Mouse (Mus musculus): ENCODE measurements around the gene Sun1. TPM values are rescaled to one million over a fixed set of nuclear protein-coding genes. Genes with fewer than 3 reads are reported as not detected.

Gene Sun1
- polyA plus RNA-seq, 1 experiment from 2014 or later: 35.0 TPM

DNA sequence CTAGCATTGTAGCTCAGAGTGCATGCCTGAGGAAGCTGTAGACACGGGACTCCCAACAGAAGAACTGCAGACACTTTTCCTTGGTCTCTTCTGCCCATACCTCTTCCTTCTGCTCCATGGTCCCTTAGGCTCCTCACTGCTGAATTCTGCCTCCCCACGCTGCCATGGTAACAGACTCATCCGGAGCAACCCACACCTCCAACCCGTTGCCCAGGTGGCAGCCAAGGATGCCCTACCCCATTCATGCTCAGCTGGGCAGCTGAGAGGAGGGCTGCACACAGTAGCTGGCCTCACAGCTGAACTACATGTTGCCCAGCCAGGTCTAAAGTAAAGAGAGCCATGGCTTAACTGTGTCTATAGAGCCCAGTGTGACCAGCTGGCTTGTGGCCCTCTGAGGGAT, 88.2 kb downstream of the Sun1 start:
- DNase-seq (ENCODE audit: low spot score): no peak

DNA sequence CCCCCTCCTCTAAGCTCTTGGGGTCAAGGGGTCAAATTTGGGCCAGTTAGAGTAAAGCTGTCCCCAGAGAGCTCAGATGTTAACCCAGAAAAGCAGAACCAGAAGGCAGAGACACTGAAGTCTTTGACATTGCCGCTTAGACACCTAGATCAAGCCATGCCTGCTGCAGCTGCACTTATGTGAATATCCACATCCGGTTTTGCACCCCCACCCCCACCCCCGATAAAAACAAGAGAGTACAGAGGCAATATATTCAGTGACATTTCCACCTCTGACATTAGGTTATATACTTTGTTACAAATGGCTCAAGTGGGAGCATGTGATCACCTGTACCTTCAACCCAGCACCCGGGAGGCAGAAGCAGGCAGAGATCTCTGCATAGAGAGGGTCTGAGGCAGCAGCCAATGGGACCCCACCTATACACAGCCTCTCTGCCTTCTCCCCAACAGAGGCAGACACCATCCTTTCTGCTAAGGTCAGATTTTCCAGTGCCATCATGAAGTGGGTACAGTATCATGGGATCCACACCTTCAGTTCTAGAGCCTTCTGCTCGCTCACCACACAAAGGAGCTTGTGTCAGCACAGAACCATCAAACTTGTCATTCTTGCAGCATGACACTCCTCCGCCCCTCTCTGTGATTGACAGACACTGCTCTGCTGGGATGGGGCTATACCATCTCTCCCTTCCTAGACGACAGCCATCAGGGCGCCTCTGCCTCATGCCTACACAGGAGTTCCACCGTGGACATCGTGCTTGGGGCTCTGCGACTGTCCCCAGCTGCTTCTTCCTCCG, 90.2 kb downstream of the Sun1 start:
- H3K4me3 ChIP-seq (replicated peaks; ENCODE audit: low read depth, low read length): no peak overlapping the region
- WGBS: 82% methylated on average over 12 of the region's 12 CpGs
- H3K4me2 ChIP-seq (ENCODE audit: low read length): no peak overlapping the region
- no peak overlapping the region for H3K9ac ChIP-seq (ENCODE audit: low read depth, low read length)
- H3K36me3 ChIP-seq (ENCODE audit: insufficient read depth, low read length): no peaks in the 10 kb centered on the region
- H3K27me3 ChIP-seq (ENCODE audit: insufficient read depth, low read length): no peaks in the 10 kb centered on the region
- no peaks in the 10 kb centered on the region for H3K4me1 ChIP-seq (replicated peaks; ENCODE audit: insufficient read depth, low read length)
- no peak overlapping the region for H3K27ac ChIP-seq
- no peak for DNase-seq (ENCODE audit: low spot score)
- H3K9me3 ChIP-seq (replicated peaks; ENCODE audit: low read length): no peaks in the 10 kb centered on the region
- no peak for ATAC-seq (replicated peaks; ENCODE audit: low FRiP score, low read depth)
- TF ChIP-seq CTCF (IDR thresholded peaks at IDR 0.05; ENCODE audit: low read depth): no peak

More for the DNA sequence above, 88.2 kb downstream of the Sun1 start:
- WGBS: 79% methylated on average over 4 of the region's 4 CpGs
- Histone ChIP-seq H3K27ac (no peak overlapping the region), H3K27me3 (ENCODE audit: insufficient read depth, low read length) (no peaks in the 10 kb centered on the region), H3K9ac (ENCODE audit: low read depth, low read length) (no peak overlapping the region), H3K4me2 (ENCODE audit: low read length) (no peak overlapping the region), H3K4me3 (replicated peaks; ENCODE audit: low read depth, low read length) (no peak overlapping the region), H3K4me1 (replicated peaks; ENCODE audit: insufficient read depth, low read length) (no peaks in the 10 kb centered on the region), H3K36me3 (ENCODE audit: insufficient read depth, low read length) (no peaks in the 10 kb centered on the region), H3K9me3 (replicated peaks; ENCODE audit: low read length) (no peaks in the 10 kb centered on the region)
- no peak for ATAC-seq (replicated peaks; ENCODE audit: low FRiP score, low read depth)
- TF ChIP-seq CTCF (IDR thresholded peaks at IDR 0.05; ENCODE audit: low read depth): no peak

GRCm38 (mm10) chr5:139291811-139292560, 91.5 kb downstream of the Sun1 start:
- no peak for DNase-seq (ENCODE audit: low spot score)
- no peak for TF ChIP-seq CTCF (IDR thresholded peaks at IDR 0.05; ENCODE audit: low read depth)
- no peak for ATAC-seq (replicated peaks; ENCODE audit: low FRiP score, low read depth)
- Histone ChIP-seq H3K27me3 (ENCODE audit: insufficient read depth, low read length) (no peaks in the 10 kb centered on the region), H3K4me2 (ENCODE audit: low read length) (no peak overlapping the region), H3K4me3 (replicated peaks; ENCODE audit: low read depth, low read length) (no peak overlapping the region), H3K4me1 (replicated peaks; ENCODE audit: insufficient read depth, low read length) (no peaks in the 10 kb centered on the region), H3K27ac (no peak overlapping the region), H3K36me3 (ENCODE audit: insufficient read depth, low read length) (no peaks in the 10 kb centered on the region), H3K9ac (ENCODE audit: low read depth, low read length) (no peak overlapping the region), H3K9me3 (replicated peaks; ENCODE audit: low read length) (no peaks in the 10 kb centered on the region)
- WGBS: 68% methylated on average over 6 of the region's 6 CpGs

DNA sequence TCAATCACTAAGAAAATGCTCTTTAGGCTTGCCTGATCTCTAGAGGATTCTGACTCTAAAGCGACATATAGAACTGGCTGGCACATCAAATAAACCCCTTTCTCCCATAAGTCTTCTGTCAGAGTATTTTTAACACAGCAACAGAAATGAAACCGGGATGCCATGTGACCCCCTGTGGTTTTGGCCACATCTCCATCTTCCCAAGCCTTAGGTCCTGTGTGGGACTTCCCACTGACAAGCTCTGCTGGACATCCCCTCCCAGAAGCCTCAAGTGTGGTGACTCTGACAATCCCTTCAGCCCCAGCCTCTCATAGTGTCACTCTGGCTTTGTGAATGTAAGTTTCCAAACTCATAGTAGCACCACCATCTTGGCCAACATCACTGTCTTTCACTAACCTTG, 93.7 kb downstream of the Sun1 start:
- Histone ChIP-seq H3K27ac (no peak overlapping the region), H3K4me2 (ENCODE audit: low read length) (no peak overlapping the region), H3K4me3 (replicated peaks; ENCODE audit: low read depth, low read length) (no peak overlapping the region), H3K36me3 (ENCODE audit: insufficient read depth, low read length) (no peaks in the 10 kb centered on the region), H3K9ac (ENCODE audit: low read depth, low read length) (no peak overlapping the region), H3K27me3 (ENCODE audit: insufficient read depth, low read length) (no peaks in the 10 kb centered on the region), H3K9me3 (replicated peaks; ENCODE audit: low read length) (no peaks in the 10 kb centered on the region), H3K4me1 (replicated peaks; ENCODE audit: insufficient read depth, low read length) (no peaks in the 10 kb centered on the region)
- TF ChIP-seq CTCF (IDR thresholded peaks at IDR 0.05; ENCODE audit: low read depth): no peak
- WGBS: 83% methylated on average over 2 of the region's 2 CpGs
- ATAC-seq (replicated peaks; ENCODE audit: low FRiP score, low read depth) (no peak), DNase-seq (ENCODE audit: low spot score) (no peak)

DNA sequence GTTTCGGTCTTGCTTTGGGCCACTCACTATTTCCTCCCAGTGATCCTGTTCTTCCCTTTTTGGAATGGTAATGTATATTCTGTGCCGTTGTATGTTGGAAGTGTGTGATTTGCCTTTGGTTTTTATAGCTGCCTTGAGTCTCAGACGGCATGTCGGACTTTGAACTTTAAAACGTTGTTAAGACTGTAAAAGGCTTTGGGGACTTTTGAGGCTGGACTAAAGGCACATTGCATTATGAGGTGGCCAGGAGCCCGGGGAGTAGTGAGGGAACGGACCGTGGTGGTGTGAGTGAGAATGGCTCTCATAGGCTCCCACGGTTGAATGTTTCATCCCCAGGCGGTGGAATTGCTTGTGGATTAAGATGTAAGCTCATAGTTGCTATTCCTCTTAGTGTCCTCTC, 96.7 kb downstream of the Sun1 start:
- ATAC-seq (replicated peaks; ENCODE audit: low FRiP score, low read depth): no peak

GRCm38 (mm10) chr5:139297745-139298144, 97.3 kb downstream of the Sun1 start:
- DNase-seq (ENCODE audit: low spot score) (no peak), ATAC-seq (replicated peaks; ENCODE audit: low FRiP score, low read depth) (no peak)
- no peak overlapping the region for H3K4me2 ChIP-seq (ENCODE audit: low read length)
- no peak for TF ChIP-seq CTCF (IDR thresholded peaks at IDR 0.05; ENCODE audit: low read depth)
- no peaks in the 10 kb centered on the region for H3K9me3 ChIP-seq (replicated peaks; ENCODE audit: low read length)
- no peaks in the 10 kb centered on the region for H3K4me1 ChIP-seq (replicated peaks; ENCODE audit: insufficient read depth, low read length)
- H3K27ac ChIP-seq: no peak overlapping the region
- no peaks in the 10 kb centered on the region for H3K27me3 ChIP-seq (ENCODE audit: insufficient read depth, low read length)
- H3K4me3 ChIP-seq (replicated peaks; ENCODE audit: low read depth, low read length): no peak overlapping the region
- no peak overlapping the region for H3K9ac ChIP-seq (ENCODE audit: low read depth, low read length)
- WGBS: 73% methylated on average over 5 of the region's 5 CpGs
- H3K36me3 ChIP-seq (ENCODE audit: insufficient read depth, low read length): no peaks in the 10 kb centered on the region

More for the DNA sequence above, 96.7 kb downstream of the Sun1 start:
- Histone ChIP-seq H3K27ac (no peak overlapping the region), H3K4me2 (ENCODE audit: low read length) (no peak overlapping the region), H3K4me1 (replicated peaks; ENCODE audit: insufficient read depth, low read length) (no peaks in the 10 kb centered on the region), H3K4me3 (replicated peaks; ENCODE audit: low read depth, low read length) (no peak overlapping the region), H3K36me3 (ENCODE audit: insufficient read depth, low read length) (no peaks in the 10 kb centered on the region), H3K27me3 (ENCODE audit: insufficient read depth, low read length) (no peaks in the 10 kb centered on the region), H3K9ac (ENCODE audit: low read depth, low read length) (no peak overlapping the region), H3K9me3 (replicated peaks; ENCODE audit: low read length) (no peaks in the 10 kb centered on the region)
- TF ChIP-seq CTCF (IDR thresholded peaks at IDR 0.05; ENCODE audit: low read depth): no peak
- 79% methylated on average over 10 of the region's 10 CpGs for WGBS
- DNase-seq (ENCODE audit: low spot score): no peak

Other genes starting within 250 kb of the Sun1 start
- gene Pdgfa, start 203.3 kb upstream of the Sun1 start, polyA plus RNA-seq (2015; fragmentation: Nextera tagmentation; extraction: Ambion mirVana): 75.2 and 77.7 TPM in 2 replicates
- 19.3 and 21.8 TPM in 2 replicates for gene Prkar1b, start 50.6 kb upstream of the Sun1 start, polyA plus RNA-seq (2015; fragmentation: Nextera tagmentation; extraction: Ambion mirVana)
- 4.7 and 5.3 TPM in 2 replicates for gene Dnaaf5, start 50.4 kb upstream of the Sun1 start, polyA plus RNA-seq (2015; fragmentation: Nextera tagmentation; extraction: Ambion mirVana)
- 149 and 152 TPM in 2 replicates for gene Get4, start 51.7 kb downstream of the Sun1 start, polyA plus RNA-seq (2015; fragmentation: Nextera tagmentation; extraction: Ambion mirVana)
- gene Adap1, start 125.0 kb downstream of the Sun1 start, polyA plus RNA-seq (2015; fragmentation: Nextera tagmentation; extraction: Ambion mirVana): 6.5 and 6.9 TPM in 2 replicates
- 116 TPM in 2 replicates for gene Cox19, start 150.8 kb downstream of the Sun1 start, polyA plus RNA-seq (2015; fragmentation: Nextera tagmentation; extraction: Ambion mirVana)
- gene Cyp2w1, start 152.0 kb downstream of the Sun1 start, polyA plus RNA-seq (2015; fragmentation: Nextera tagmentation; extraction: Ambion mirVana): not detected in 2 replicates
- 7.6 and 7.8 TPM in 2 replicates for gene Gpr146, start 177.1 kb downstream of the Sun1 start, polyA plus RNA-seq (2015; fragmentation: Nextera tagmentation; extraction: Ambion mirVana)
- gene C130050O18Rik, start 204.6 kb downstream of the Sun1 start, polyA plus RNA-seq (2015; fragmentation: Nextera tagmentation; extraction: Ambion mirVana): 1.2 and 1.5 TPM in 2 replicates
- gene Gper1, start 222.5 kb downstream of the Sun1 start, polyA plus RNA-seq (2015; fragmentation: Nextera tagmentation; extraction: Ambion mirVana): 11.3 and 11.9 TPM in 2 replicates